Mouse (Mus musculus) cerebellum, adult 2 months (tissue): ENCODE data around the gene Ube2f.

Experiments used
- CTCF ChIP-seq: fragments of 200-500 bp; IDR thresholded peaks from 2 replicates; pipeline ENCODE4 v1.5.1; 2011; ENCODE audit warnings: low read depth, mild to moderate bottlenecking, control low read depth, low read length, moderate library complexity, borderline replicate concordance; ENCODE audit not compliant: insufficient read depth
- POLR2A ChIP-seq: fragments of 200-500 bp; IDR thresholded peaks from 2 replicates; pipeline ENCODE4 v1.6.1; 2011; ENCODE audit warnings: low read length, control low read depth, borderline replicate concordance; ENCODE audit not compliant: insufficient read depth

DNA sequence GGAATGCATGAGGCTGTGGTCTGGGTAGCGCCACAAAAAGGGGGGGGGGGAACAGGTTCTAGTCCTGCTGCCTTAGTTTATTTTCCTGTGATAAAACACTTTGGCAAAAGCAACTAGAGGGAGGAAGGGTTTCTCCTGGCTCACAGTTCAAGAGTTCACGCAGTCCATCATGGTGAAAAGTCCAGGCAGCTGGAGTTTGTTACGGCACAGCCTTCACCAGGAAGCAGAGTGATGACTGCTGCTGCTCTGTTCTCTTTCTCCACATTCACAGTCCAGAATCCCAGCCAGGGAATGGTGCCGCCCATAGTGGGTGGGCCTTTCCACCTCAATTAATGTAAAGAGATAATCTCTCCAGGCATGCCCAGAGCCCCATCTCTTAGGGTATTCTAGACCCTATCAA lies 62.2 kb downstream of the Ube2f start:
- TF ChIP-seq CTCF: no peak
- TF ChIP-seq POLR2A: no peak
